Mouse (Mus musculus): Measurements from ENCODE around the gene Dleu7.

GRCm38 (mm10) chr14:62329631-62330030 is 36.8 kb upstream of the Dleu7 start:
- TF ChIP-seq POLR2A (IDR thresholded peaks at IDR 0.05; ENCODE audit: low read depth, low read length) = no peak
- no peak for TF ChIP-seq CTCF (conservative IDR thresholded peaks at IDR 0.05; ENCODE audit: insufficient read depth, insufficient read length, low read depth, low read length)
